Mouse (Mus musculus) megakaryocyte, embryonic 14.5 days (primary cell): ENCODE measurements around the gene Crtc1. TPM values are rescaled to one million over a fixed set of nuclear protein-coding genes. Genes with fewer than 3 reads are reported as not detected.

Experiments
- H3K27me3 ChIP-seq: replicated peaks from 2 replicates; pipeline ENCODE3; 2012; ENCODE audit warnings: inconsistent platforms
- H3K36me3 ChIP-seq: replicated peaks from 2 replicates; pipeline ENCODE3; 2012; ENCODE audit warnings: low read length, inconsistent platforms, mixed read lengths
- H3K4me1 ChIP-seq: 2 replicates; pipeline ENCODE4 v1.6.1; 2012; ENCODE audit warnings: inconsistent platforms
- H3K4me3 ChIP-seq: replicated peaks from 2 replicates; pipeline ENCODE3; 2012; ENCODE audit warnings: moderate library complexity, mild to moderate bottlenecking, inconsistent platforms
- H3K9me3 ChIP-seq: 2 replicates; pipeline ENCODE4 v1.6.1; 2012; ENCODE audit warnings: inconsistent platforms
- FLI1 ChIP-seq: IDR thresholded peaks from 2 replicates; pipeline ENCODE4 v1.6.1; 2012; ENCODE audit warnings: low read length, inconsistent platforms, mixed read lengths
- GATA1 ChIP-seq: IDR thresholded peaks from 3 replicates; pipeline ENCODE4 v1.6.1; 2012; ENCODE audit warnings: mixed read lengths, low read length, inconsistent platforms, borderline replicate concordance
- polyA plus RNA-seq: library from polyadenylated mRNA; stranded (reverse); fragments of >175 nt; gene quantifications from 2 replicates; pipeline ENCODE4 v1.2.3, GENCODE M21; 2012; ENCODE audit warnings: low replicate concordance; ENCODE audit not compliant: insufficient read depth

The Crtc1 gene
- polyA plus RNA-seq, 1 experiment = 17.9 TPM

DNA sequence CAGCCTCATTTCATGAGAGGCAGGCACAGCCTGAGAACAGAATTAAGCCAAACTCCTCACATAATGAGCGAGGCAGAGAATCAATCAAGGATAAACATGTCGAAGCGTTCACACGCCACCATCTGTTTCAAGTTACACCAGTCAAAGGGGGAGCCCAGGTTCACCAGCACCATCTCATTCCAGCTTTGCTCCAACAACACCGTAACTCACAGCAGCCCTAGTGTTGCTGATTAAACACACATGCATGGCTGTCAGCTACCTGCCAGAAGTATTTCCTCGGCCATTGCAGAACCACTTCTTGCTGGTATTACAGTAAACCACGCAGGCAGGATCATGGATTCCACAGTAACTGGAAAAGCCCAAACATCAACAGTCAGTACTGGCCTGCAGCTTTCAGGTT, 96.3 kb downstream of the Crtc1 start:
- Histone ChIP-seq H3K36me3 (peaks cover 94% of the 10 kb centered on the region), H3K4me1 (peaks cover 61% of the 10 kb centered on the region), H3K4me3 (no peak overlapping the region), H3K27me3 (no peaks in the 10 kb centered on the region), H3K9me3 (no peaks in the 10 kb centered on the region)
- TF ChIP-seq GATA1 (no peak), FLI1 (no peak)

DNA sequence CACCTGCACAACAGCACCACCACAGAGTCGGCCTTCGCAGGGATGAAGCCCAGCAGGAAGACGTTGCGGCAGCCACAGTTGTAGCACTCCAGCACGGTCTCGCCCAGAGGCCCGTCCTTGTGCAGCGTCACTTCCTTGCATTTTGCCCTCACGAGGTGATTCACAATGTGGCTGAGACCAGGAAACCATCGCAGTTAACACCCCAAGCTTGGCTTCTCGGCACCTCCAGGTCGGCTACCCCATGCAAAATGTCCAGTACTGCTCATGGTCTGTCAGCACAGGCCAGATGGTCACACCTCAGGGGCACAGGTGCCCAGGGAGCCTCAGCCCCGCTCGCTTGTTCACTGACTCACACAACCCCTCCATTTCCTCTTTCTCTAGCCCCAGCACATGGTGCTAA, 97.4 kb downstream of the Crtc1 start:
- Histone ChIP-seq H3K4me1 (peaks cover 55% of the 10 kb centered on the region), H3K27me3 (no peaks in the 10 kb centered on the region), H3K36me3 (peaks cover 94% of the 10 kb centered on the region), H3K9me3 (no peaks in the 10 kb centered on the region), H3K4me3 (no peak overlapping the region)
- no peak for TF ChIP-seq FLI1
- no peak for TF ChIP-seq GATA1

DNA sequence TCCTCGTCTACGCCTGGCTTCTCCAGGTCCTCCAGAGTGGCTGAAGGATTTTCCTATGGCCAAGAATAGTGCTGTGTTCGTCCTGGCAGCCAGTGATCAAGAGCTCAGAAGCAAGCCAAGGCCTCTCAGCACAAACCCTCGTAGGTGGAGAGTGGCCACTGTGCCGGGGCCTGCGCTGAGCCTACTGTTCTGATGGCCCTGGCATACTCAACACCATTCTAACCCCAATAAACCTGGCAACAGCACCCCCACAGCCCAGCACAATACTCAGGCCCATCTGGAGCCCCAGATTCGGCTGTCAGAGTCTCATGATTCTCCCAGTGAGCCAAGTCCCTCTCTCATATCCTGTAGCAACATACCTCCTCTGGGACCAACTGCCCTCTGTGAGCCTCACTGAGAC, 98.7 kb downstream of the Crtc1 start:
- no peak overlapping the region for H3K4me3 ChIP-seq
- TF ChIP-seq GATA1 = no peak
- no peak for TF ChIP-seq FLI1
- peaks cover 49% of the 10 kb centered on the region for H3K4me1 ChIP-seq
- no peaks in the 10 kb centered on the region for H3K27me3 ChIP-seq
- H3K36me3 ChIP-seq = peaks cover 95% of the 10 kb centered on the region
- H3K9me3 ChIP-seq = no peaks in the 10 kb centered on the region

DNA sequence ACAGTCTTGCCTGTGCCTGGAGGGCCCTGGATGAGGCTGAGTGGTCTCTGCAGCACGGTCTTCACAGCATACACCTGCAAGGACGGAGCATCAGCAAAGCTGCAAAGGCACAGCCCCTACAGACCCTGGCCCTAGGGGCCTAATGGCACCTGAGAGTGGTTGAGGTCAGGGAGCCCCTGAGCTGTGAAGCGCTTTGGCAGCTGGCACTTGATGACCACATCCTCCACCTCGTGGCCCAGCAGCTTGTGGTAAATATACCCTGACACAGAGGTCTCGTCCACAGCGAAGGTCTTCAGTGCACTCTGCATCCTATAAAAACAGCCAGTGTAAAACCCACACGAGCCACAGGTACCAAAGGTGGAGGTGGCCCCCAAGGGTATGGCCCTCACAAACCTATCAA, 100.4 kb downstream of the Crtc1 start:
- Histone ChIP-seq H3K4me3 (no peak overlapping the region), H3K9me3 (no peaks in the 10 kb centered on the region), H3K27me3 (no peaks in the 10 kb centered on the region), H3K4me1 (peaks cover 32% of the 10 kb centered on the region), H3K36me3 (peaks cover 100% of the 10 kb centered on the region)
- no peak for TF ChIP-seq GATA1
- no peak for TF ChIP-seq FLI1

DNA sequence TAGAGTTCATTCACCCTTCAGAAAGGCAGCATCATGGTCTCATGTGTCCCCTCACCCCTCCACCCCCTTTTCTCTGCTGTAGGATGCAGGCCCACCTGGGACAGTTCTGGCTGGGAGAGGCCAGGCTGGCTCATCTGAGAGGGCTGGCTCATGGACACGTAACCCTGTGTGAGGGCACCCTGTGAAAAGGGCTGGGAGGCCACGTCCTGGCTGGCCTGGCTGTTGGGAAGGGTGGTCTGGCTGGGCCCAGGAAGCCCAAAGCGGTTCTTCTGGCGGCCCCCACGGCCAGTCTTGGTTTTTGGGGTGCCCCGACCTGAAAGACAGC, 106.5 kb downstream of the Crtc1 start:
- Histone ChIP-seq H3K4me3 (no peak overlapping the region), H3K36me3 (peaks cover 84% of the 10 kb centered on the region), H3K9me3 (peaks cover 11% of the 10 kb centered on the region; the same call in 1 of the 2 replicates), H3K4me1 (peaks cover 36% of the 10 kb centered on the region), H3K27me3 (no peaks in the 10 kb centered on the region)
- TF ChIP-seq FLI1 (no peak), GATA1 (no peak)

Other genes starting within 250 kb of the Crtc1 start
- gene Slc25a42, start 227.3 kb downstream of the Crtc1 start, polyA plus RNA-seq = 5.0 and 5.5 TPM in 2 replicates
- gene Sugp2, start 205.4 kb downstream of the Crtc1 start, polyA plus RNA-seq = 29.7 and 31.6 TPM in 2 replicates
- gene Armc6, start 205.1 kb downstream of the Crtc1 start, polyA plus RNA-seq = 22.2 and 27.8 TPM in 2 replicates
- gene Homer3, start 156.8 kb downstream of the Crtc1 start, polyA plus RNA-seq = 192 and 246 TPM in 2 replicates
- gene Ddx49, start 137.1 kb downstream of the Crtc1 start, polyA plus RNA-seq = 29.5 and 36.4 TPM in 2 replicates
- 335 and 566 TPM in 2 replicates for gene Cope, start 137.1 kb downstream of the Crtc1 start, polyA plus RNA-seq
- 0.55 and 1.8 TPM in 2 replicates for gene Cers1, start 123.8 kb downstream of the Crtc1 start, polyA plus RNA-seq
- gene Gdf1, start 109.8 kb downstream of the Crtc1 start, polyA plus RNA-seq = 0.26 TPM in 1 of 2 replicates, not detected in the other
- gene Upf1, start 86.3 kb downstream of the Crtc1 start, polyA plus RNA-seq = 75.0 and 100 TPM in 2 replicates
- 0.27 TPM in 1 of 2 replicates, not detected in the other for gene Comp, start 66.0 kb downstream of the Crtc1 start, polyA plus RNA-seq
- 10.3 and 19.1 TPM in 2 replicates for gene Klhl26, start 37.4 kb upstream of the Crtc1 start, polyA plus RNA-seq
- not detected in 2 replicates for gene Tmem59l, start 47.8 kb upstream of the Crtc1 start, polyA plus RNA-seq
- not detected in 2 replicates for gene Crlf1, start 53.6 kb upstream of the Crtc1 start, polyA plus RNA-seq
- 135 and 319 TPM in 2 replicates for gene Rex1bd, start 67.2 kb upstream of the Crtc1 start, polyA plus RNA-seq
- gene Uba52, start 71.2 kb upstream of the Crtc1 start, polyA plus RNA-seq = 499 and 989 TPM in 2 replicates
- 3,667 and 5,102 TPM in 2 replicates for gene Fkbp8, start 88.1 kb upstream of the Crtc1 start, polyA plus RNA-seq
- gene Kxd1, start 88.4 kb upstream of the Crtc1 start, polyA plus RNA-seq = 33.5 and 40.2 TPM in 2 replicates
- gene Ell, start 99.9 kb upstream of the Crtc1 start, polyA plus RNA-seq = 58.8 and 65.3 TPM in 2 replicates
- gene Isyna1, start 154.8 kb upstream of the Crtc1 start, polyA plus RNA-seq = 165 and 201 TPM in 2 replicates
- 1,561 and 3,509 TPM in 2 replicates for gene Ssbp4, start 169.3 kb upstream of the Crtc1 start, polyA plus RNA-seq
- gene Lrrc25, start 176.6 kb upstream of the Crtc1 start, polyA plus RNA-seq = 19.0 and 34.7 TPM in 2 replicates
- 2.5 and 4.5 TPM in 2 replicates for gene Gdf15, start 192.9 kb upstream of the Crtc1 start, polyA plus RNA-seq
- 10.2 and 10.5 TPM in 2 replicates for gene Pgpep1, start 220.8 kb upstream of the Crtc1 start, polyA plus RNA-seq
- gene Lsm4, start 233.7 kb upstream of the Crtc1 start, polyA plus RNA-seq = 103 and 569 TPM in 2 replicates